Mouse (Mus musculus): ENCODE measurements at regions not wholly inside any gene's neighbourhood (a gene's known extent, or its start where the extent isn't known, plus 50 kb on each side); places are given as distances from the start of the nearest gene placed in this dataset.

GRCm38 (mm10) chr10:42088570-42089234 lies 70.5 kb upstream of the Armc2 start:
- TF ChIP-seq CEBPB (IDR thresholded peaks at IDR 0.05; ENCODE audit: insufficient read depth, poor library complexity, severe bottlenecking) (no peak), POLR2A (IDR thresholded peaks at IDR 0.05; ENCODE audit: insufficient read length, low read depth) (no peak), MAX (IDR thresholded peaks at IDR 0.05; ENCODE audit: low read depth) (no peak), REST (IDR thresholded peaks at IDR 0.05; ENCODE audit: insufficient read depth, insufficient read length) (no peak)
